Mouse (Mus musculus) liver, embryonic 12.5 days (tissue): Measurements from ENCODE around the gene Add3. TPM values are rescaled to one million over a fixed set of nuclear protein-coding genes. Genes with fewer than 3 reads are reported as not detected.

ENCODE experiments used
- ATAC-seq: fragments of 200-750 bp; cut with Nextera tagmentation; 2 replicates; pipeline ENCODE4 v1.8.0; 2017; ENCODE audit warnings: moderate number of reproducible peaks, mild to moderate bottlenecking, moderate library complexity
- H3K27ac ChIP-seq: fragments of 300-500 bp; sonication (generic); 2 replicates; pipeline ENCODE4 v1.5.1; 2016; ENCODE audit warnings: mild to moderate bottlenecking
- H3K27me3 ChIP-seq: fragments of 300-500 bp; sonication (generic); replicated peaks from 2 replicates; pipeline ENCODE4 v1.6.1; 2016; ENCODE audit warnings: mild to moderate bottlenecking, moderate library complexity
- H3K36me3 ChIP-seq: fragments of 300-500 bp; sonication (generic); 2 replicates; pipeline ENCODE4 v1.6.1; 2016; ENCODE audit warnings: mild to moderate bottlenecking, moderate library complexity
- H3K4me1 ChIP-seq: fragments of 300-500 bp; sonication (generic); 2 replicates; pipeline ENCODE4 v1.6.1; 2016
- H3K4me2 ChIP-seq: fragments of 300-500 bp; sonication (generic); 2 replicates; pipeline ENCODE4 v1.6.1; 2016; ENCODE audit warnings: mild to moderate bottlenecking, moderate library complexity
- H3K4me3 ChIP-seq: fragments of 300-500 bp; sonication (generic); 2 replicates; pipeline ENCODE4 v1.5.1; 2016; ENCODE audit warnings: mild to moderate bottlenecking, moderate library complexity
- H3K9ac ChIP-seq: fragments of 300-500 bp; sonication (generic); 2 replicates; pipeline ENCODE4 v1.6.1; 2016; ENCODE audit warnings: mild to moderate bottlenecking, moderate library complexity
- H3K9me3 ChIP-seq: fragments of 300-500 bp; sonication (generic); replicated peaks from 2 replicates; pipeline ENCODE4 v1.6.1; 2016; ENCODE audit warnings: mild to moderate bottlenecking, moderate library complexity
- WGBS: fragments of 180-500 bp; shearing (Covaris S2); methylation state at CpG from one replicate; pipeline ENCODE4 v1.1.7; 2016; ENCODE audit not compliant: insufficient replicate concordance; 5-methylcytosine and 5-hydroxymethylcytosine counted together
- polyA plus RNA-seq: library from polyadenylated mRNA; unstranded; fragments of >200 nt; fragmentation: Nextera tagmentation; extraction: Ambion mirVana; gene quantifications from 2 replicates; pipeline ENCODE4 v1.2.1, GENCODE M21; 2016

The Add3 gene
- 42.1 and 42.2 TPM in 2 replicates for polyA plus RNA-seq

DNA sequence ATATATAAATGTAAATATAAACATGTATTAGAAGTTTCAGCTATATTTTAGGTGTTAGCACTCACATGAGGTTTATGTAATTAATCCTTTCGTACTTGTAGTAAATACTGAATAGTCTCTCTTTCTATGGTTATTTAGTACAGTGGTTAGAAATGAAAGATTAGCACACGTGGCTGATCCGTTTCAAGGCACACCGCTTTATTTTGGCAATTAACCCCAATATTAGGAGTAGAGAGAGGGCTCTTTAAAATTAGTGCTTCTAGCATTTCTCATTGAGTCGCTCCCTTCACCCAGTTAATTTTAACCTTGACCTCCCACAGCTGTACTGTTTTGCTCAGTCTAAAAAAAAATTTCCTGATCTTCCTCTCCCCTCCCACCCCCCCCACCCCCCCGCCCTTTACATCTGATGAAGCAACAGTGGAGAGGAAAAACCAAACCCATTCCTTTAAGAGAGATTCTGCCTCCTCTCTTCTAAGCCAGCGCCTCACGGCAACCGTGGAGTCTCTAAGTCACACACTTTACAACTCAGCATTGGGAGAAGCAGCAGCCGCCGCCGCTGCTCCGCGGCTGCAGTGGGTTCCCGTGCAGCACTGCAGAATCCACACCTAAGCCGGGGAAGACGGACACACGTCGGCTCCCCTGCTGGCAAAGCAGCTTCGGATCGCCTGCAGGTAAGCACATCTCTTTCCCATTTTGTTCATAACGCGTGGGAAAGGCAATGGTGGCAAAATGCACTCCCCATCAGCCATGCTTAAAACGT, at the start of gene Add3:
Gene Add3 (plus strand): TSS at position 400 of the 760 bp plus-strand sequence.
- Histone ChIP-seq H3K36me3 (no peaks in the 10 kb centered on the region), H3K27ac (peak within 1 kb of the TSS; percentile 81), H3K9ac (peak within 1 kb of the TSS; percentile 77), H3K27me3 (peaks cover 10% of the 10 kb centered on the region; the same call in 1 of the 2 replicates), H3K4me3 (peak within 1 kb of the TSS; percentile 89), H3K4me1 (peaks cover 48% of the 10 kb centered on the region), H3K9me3 (no peaks in the 10 kb centered on the region), H3K4me2 (peak within 1 kb of the TSS; percentile 100)
- ATAC-seq = no peak
- 7% methylated on average over 24 of the region's 24 CpGs for WGBS

DNA sequence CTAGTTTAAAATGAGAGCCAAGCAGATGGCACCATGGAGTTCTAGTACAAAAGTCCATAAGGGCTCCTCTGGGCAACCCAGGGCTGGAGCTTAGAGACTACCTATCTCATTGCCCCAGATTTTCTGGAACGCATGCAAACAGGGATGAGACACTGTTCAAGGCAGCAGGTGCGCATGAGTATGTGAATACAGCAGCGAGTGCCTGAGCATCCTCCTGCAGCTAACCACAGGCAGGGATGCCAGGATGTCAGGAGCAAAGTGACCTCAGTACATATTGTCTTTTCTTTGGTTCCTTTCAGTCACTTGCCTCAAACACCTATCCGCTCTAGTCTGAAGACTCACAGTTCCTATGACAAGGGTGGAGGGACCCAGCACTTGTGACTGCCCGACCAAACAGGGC, 49.6 kb upstream of the Add3 start:
- no peak overlapping the region for H3K4me2 ChIP-seq
- ATAC-seq = no peak
- no peaks in the 10 kb centered on the region for H3K9me3 ChIP-seq
- H3K36me3 ChIP-seq = no peaks in the 10 kb centered on the region
- H3K4me1 ChIP-seq = peaks cover 57% of the 10 kb centered on the region
- no peak overlapping the region for H3K9ac ChIP-seq
- H3K4me3 ChIP-seq = no peak overlapping the region
- no peak overlapping the region for H3K27ac ChIP-seq
- H3K27me3 ChIP-seq = 0 out of 2 replicates have a peak, but pooled peaks cover 10% of the 10 kb centered on the region
- 80% methylated on average over 5 of the region's 5 CpGs for WGBS

DNA sequence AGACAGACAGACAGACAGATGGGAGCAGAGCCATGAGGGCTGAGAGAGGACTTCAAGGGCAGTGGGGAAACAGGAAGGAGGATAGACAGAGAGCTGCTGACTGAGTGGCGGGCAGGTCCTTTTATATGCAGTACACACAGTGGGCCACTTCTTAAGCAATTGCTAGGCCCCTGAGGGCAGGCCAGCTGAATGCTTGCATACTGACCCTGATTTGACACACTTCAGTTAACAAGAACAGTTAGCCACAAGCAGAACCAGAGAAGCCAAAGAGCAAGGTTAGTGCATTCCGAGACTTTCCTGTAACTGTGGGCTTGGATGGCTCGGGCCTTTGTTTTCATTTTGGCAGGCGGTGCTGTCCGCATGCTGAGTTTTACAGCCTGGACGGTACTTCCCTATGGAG, 48.0 kb upstream of the Add3 start:
- 0 out of 2 replicates have a peak, but pooled peaks cover under 1% of the 10 kb centered on the region for H3K27me3 ChIP-seq
- H3K4me1 ChIP-seq = peaks cover 45% of the 10 kb centered on the region
- H3K4me2 ChIP-seq = no peak overlapping the region
- H3K9me3 ChIP-seq = no peaks in the 10 kb centered on the region
- no peak overlapping the region for H3K4me3 ChIP-seq
- H3K9ac ChIP-seq = no peak overlapping the region
- WGBS = 84% methylated on average over 6 of the region's 6 CpGs
- ATAC-seq = no peak
- H3K36me3 ChIP-seq = no peaks in the 10 kb centered on the region
- H3K27ac ChIP-seq = no peak overlapping the region

DNA sequence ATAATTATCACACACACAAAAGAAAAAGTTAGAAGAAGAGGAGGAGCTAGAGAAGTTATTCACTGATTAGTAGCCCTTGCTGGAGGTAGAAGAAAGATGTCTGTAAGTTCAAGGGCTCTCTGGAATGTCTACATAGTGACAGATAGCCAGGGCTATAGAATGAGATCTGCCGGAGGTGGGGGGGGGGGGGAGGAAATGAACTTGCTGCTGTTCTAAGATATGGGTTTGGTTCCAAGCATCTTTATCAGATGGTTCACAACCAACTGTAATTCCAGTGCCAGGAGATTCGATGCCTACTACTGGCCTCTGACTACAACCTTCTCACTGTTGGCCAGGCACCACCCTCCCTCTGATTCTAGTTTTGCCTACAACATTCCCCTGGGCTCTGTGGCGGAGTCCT, 46.9 kb upstream of the Add3 start:
- ATAC-seq = peak; percentile 81
- H3K4me2 ChIP-seq = peak overlapping the region; percentile 15; the same call in 1 of the 2 replicates
- H3K4me1 ChIP-seq = peaks cover 39% of the 10 kb centered on the region
- H3K27me3 ChIP-seq = no peaks in the 10 kb centered on the region
- no peaks in the 10 kb centered on the region for H3K9me3 ChIP-seq
- H3K4me3 ChIP-seq = no peak overlapping the region; the same call in 1 of the 2 replicates
- no peak overlapping the region for H3K27ac ChIP-seq
- WGBS = 29% methylated on average over 3 of the region's 3 CpGs
- H3K9ac ChIP-seq = no peak overlapping the region
- no peaks in the 10 kb centered on the region for H3K36me3 ChIP-seq

DNA sequence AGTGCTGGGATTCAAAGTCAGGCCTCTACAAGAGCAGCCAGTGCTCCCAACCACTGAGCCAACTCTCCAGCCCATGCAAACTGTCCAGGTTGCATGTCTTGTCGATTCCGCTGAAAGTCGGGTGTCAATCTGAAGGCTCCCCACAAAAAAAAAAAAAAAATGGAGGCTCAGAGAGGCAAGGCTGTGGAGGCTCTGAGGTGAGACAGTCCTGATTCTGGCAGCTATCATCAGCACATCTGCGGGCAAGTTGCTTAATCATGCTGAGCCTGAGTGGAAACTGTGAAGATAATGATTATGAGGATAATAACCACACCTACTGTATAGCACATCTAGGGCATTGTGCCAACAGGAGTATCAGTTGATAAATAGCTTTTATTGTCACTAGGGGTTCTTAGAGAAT, 45.6 kb upstream of the Add3 start:
- 48% methylated on average over 4 of the region's 4 CpGs for WGBS
- ATAC-seq = peak; percentile 53
- no peak overlapping the region for H3K9ac ChIP-seq

GRCm38 (mm10) chr19:53101374-53102300, 38.6 kb upstream of the Add3 start:
- Histone ChIP-seq H3K4me1 (peaks cover 7% of the 10 kb centered on the region; the same call in 1 of the 2 replicates), H3K27me3 (no peaks in the 10 kb centered on the region), H3K4me3 (no peak overlapping the region), H3K36me3 (no peaks in the 10 kb centered on the region), H3K27ac (no peak overlapping the region), H3K9ac (no peak overlapping the region), H3K4me2 (no peak overlapping the region), H3K9me3 (no peaks in the 10 kb centered on the region)
- 68% methylated on average over 12 of the region's 12 CpGs for WGBS
- ATAC-seq = no peak

More for the DNA sequence above, 45.6 kb upstream of the Add3 start:
- Histone ChIP-seq H3K36me3 (no peaks in the 10 kb centered on the region), H3K4me3 (no peak overlapping the region), H3K9me3 (no peaks in the 10 kb centered on the region), H3K27me3 (no peaks in the 10 kb centered on the region), H3K4me1 (peaks cover 37% of the 10 kb centered on the region), H3K27ac (no peak overlapping the region), H3K4me2 (no peak overlapping the region)

GRCm38 (mm10) chr19:53105374-53106090, 34.7 kb upstream of the Add3 start:
- Histone ChIP-seq H3K27me3 (no peaks in the 10 kb centered on the region), H3K27ac (no peak overlapping the region), H3K4me1 (peaks cover 7% of the 10 kb centered on the region; the same call in 1 of the 2 replicates), H3K9me3 (no peaks in the 10 kb centered on the region), H3K36me3 (no peaks in the 10 kb centered on the region), H3K4me2 (peak overlapping the region; percentile 13; the same call in 1 of the 2 replicates), H3K9ac (no peak overlapping the region), H3K4me3 (no peak overlapping the region)
- ATAC-seq = peak; percentile 57
- 54% methylated on average over 26 of the region's 26 CpGs for WGBS

DNA sequence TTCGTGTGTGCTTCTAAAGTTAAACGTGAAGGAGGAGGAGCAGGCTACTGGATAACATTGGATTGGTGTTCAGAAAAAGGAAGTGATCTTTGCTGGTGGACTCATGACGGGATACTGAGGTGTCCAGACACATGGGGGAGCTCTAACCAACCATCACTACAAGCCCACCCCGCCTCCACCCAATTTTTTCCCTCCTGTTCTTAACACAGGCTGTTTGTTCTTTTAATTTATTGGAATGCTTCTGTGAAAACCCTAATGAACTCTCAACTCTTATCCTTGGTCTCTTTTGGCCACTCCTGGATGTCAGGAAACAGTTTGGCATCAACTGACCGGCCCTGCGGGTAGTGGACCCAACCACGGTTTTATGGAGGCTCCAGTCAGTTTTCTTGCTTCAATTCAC, 33.3 kb upstream of the Add3 start:
- ATAC-seq = no peak
- 52% methylated on average over 7 of the region's 7 CpGs for WGBS
- no peaks in the 10 kb centered on the region for H3K27me3 ChIP-seq
- no peak overlapping the region for H3K9ac ChIP-seq
- no peaks in the 10 kb centered on the region for H3K9me3 ChIP-seq
- no peak overlapping the region for H3K27ac ChIP-seq
- H3K4me3 ChIP-seq = no peak overlapping the region
- H3K4me2 ChIP-seq = no peak overlapping the region
- peaks cover 7% of the 10 kb centered on the region; the same call in 1 of the 2 replicates for H3K4me1 ChIP-seq
- no peaks in the 10 kb centered on the region for H3K36me3 ChIP-seq

DNA sequence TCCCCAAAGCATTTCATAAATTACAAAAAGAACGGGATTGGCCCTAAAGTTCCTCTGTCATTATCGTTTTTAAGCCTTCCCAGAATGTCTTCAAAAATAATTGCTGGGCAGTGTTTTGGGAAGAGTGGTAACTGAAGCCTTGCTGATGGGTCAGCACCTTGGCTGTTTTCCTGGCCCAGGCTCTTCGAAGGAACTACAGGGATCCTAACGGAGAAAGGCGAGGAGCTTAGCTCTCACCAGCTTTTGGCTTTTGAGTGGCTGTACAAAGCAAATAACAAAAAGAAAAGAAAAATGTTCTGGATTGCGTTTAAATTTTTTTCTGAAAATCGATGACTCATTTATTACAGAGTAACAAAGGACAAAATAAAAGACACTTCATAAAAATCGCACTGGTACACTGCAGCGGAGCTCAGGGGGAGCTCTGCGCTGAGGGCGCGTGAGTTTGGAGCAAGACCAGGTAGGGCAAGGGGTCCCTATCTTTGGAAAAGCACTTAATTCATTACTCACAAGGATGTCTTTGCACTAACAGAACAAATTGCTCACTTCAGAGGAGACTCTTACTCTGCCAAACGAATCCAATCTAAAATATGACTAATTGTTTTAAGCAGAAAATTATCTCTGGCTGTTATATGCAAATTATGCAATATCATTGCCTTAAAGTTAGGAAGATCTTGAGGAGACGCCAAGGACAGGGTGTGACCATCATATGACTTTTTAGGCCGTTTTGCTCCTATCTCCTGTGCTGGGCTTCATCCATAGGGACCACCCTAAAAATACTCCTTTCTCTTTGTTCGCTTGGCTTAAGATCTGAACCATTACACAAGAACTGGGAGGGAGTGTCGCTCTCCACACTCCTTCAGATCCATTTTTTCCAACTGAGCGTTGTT, 32.6 kb upstream of the Add3 start:
- H3K36me3 ChIP-seq = no peaks in the 10 kb centered on the region
- H3K27me3 ChIP-seq = no peaks in the 10 kb centered on the region
- peaks cover 7% of the 10 kb centered on the region; the same call in 1 of the 2 replicates for H3K4me1 ChIP-seq
- H3K9me3 ChIP-seq = no peaks in the 10 kb centered on the region
- 69% methylated on average over 18 of the region's 18 CpGs for WGBS
- no peak overlapping the region for H3K27ac ChIP-seq
- no peak overlapping the region for H3K9ac ChIP-seq
- no peak for ATAC-seq
- H3K4me2 ChIP-seq = no peak overlapping the region
- H3K4me3 ChIP-seq = no peak overlapping the region

DNA sequence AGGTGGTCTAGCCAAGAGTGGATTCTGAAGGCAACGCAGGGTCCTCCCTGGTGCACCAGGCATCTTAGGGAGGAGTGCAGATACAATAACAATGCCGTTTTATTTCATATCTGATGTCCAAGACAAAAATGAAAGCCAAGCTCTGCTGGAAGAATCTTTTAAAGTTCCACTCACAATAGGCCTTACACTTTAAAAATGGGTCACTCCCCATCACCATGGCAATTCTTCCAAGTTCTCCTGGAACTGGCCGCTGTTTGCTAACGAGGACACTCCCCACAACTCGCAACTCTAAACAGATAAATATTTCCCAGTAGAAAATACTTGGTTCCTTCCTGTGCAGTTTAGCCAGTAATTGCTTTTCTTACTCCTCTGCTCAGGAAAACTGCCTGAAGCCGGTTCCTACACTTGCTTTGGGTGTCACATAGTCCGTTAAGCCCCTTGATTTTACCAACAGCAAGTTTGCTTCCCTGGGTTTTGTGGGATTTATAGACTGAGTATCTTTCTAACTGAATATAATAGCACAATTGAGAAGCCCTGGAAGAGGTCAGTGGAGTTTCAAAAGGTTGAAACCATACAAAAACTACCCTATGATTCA, 28.1 kb upstream of the Add3 start:
- Histone ChIP-seq H3K9ac (no peak overlapping the region), H3K4me1 (no peaks in the 10 kb centered on the region), H3K4me2 (no peak overlapping the region), H3K9me3 (no peaks in the 10 kb centered on the region), H3K36me3 (no peaks in the 10 kb centered on the region), H3K4me3 (no peak overlapping the region), H3K27me3 (no peaks in the 10 kb centered on the region), H3K27ac (no peak overlapping the region)
- ATAC-seq = no peak
- WGBS = 72% methylated on average over 7 of the region's 7 CpGs
